In the genomic region with DNA sequence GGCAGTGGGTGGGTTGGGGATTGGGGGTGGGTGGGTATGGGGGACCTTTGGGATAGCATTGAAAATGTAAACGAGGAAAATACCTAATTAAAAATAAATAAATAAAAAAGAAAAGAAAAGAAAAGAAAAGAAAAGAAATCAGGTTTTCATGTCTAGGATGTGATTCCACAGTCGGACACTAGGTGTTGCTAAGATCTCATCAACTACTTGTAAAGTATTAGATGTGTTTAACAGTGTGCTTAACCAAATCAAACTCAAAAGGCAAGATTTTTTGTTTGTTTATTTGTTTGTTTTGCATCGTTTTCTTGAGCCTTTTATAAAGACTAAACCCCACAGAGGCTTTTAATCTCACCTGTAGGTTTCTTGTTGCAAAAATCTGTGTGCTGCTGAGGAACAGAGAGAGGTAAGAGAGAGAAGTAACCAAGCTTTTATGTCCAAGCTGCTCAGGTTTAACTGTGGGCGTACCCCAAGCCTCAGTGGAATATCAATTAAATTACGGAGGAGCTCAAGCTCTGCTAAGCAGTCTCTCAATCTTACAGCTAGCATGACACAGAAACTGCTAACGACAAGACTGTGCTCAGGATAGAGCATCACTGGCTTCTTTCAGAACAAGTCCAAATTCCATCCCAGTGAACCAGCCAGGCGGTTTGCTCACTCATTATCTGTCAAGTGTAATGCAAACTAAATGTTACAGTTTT, we compare ENCODE assay signal across 10 mouse cellular contexts. TPM values are rescaled to one million over a fixed set of nuclear protein-coding genes. Genes with fewer than 3 reads are reported as not detected.
A peak's percentile ranks its signal among the peaks of the same experiment; 100 is the strongest.
DNase-seq lines count a peak whose midpoint lies in the region; ATAC-seq and TF ChIP-seq lines count a peak whose summit lies in the region.
"Had no signal": no experiment of that assay in that cellular context is flagged by ENCODE, and none has a peak within 500 bp of the region (broad histone marks: within the 10 kb centered on the region; RNA-seq: fewer than 3 reads in every experiment).

No protein-coding gene starts in this region.

- no peaks in the 10 kb centered on the region for H3K9me3 ChIP-seq in intestine, postnatal 0 days (ENCODE audit: control insufficient read depth)
- H3K9me3 ChIP-seq in intestine, embryonic 16.5 days (ENCODE audit: control insufficient read depth, low read length) = no peaks in the 10 kb centered on the region
- H3K9me3 ChIP-seq in neural tube, embryonic 13.5 days = no peaks in the 10 kb centered on the region
- H3K9me3 ChIP-seq in neural tube, embryonic 15.5 days (replicated peaks) = no peaks in the 10 kb centered on the region
- H3K9me3 ChIP-seq in hindbrain, embryonic 14.5 days (ENCODE audit: control insufficient read depth, low read length) = no peaks in the 10 kb centered on the region
- no peaks in the 10 kb centered on the region for H3K9me3 ChIP-seq in kidney, embryonic 15.5 days (replicated peaks)
- H3K9me3 ChIP-seq: limb, embryonic 15.5 days; stomach, embryonic 15.5 days had no signal

- H3K4me2 ChIP-seq in intestine, postnatal 0 days (replicated peaks; ENCODE audit: low read depth) = no peak overlapping the region
- no peak overlapping the region for H3K4me2 ChIP-seq in intestine, embryonic 16.5 days (ENCODE audit: low read depth, low read length)
- no peak overlapping the region for H3K4me2 ChIP-seq in neural tube, embryonic 13.5 days
- no peak overlapping the region for H3K4me2 ChIP-seq in neural tube, embryonic 15.5 days
- H3K4me2 ChIP-seq in hindbrain, embryonic 14.5 days (replicated peaks) = no peak overlapping the region
- no peak overlapping the region for H3K4me2 ChIP-seq in kidney, embryonic 15.5 days
- H3K4me2 ChIP-seq: limb, embryonic 15.5 days; stomach, embryonic 15.5 days had no signal

- TF ChIP-seq CTCF in intestine, postnatal 0 days (IDR thresholded peaks at IDR 0.05; ENCODE audit: low read depth) = peak; percentile 63

- no peak for ATAC-seq in intestine, postnatal 0 days
- no peak for ATAC-seq in intestine, embryonic 16.5 days
- ATAC-seq in neural tube, embryonic 13.5 days (ENCODE audit: low read depth) = 0 out of 2 replicates have a peak, but pooled peaks have one; percentile 36
- no peak; the same call in 1 of the 2 replicates for ATAC-seq in neural tube, embryonic 15.5 days (ENCODE audit: low FRiP score)
- ATAC-seq in hindbrain, embryonic 14.5 days (ENCODE audit: low FRiP score) = peak; percentile 57; the same call in 1 of the 2 replicates
- ATAC-seq in kidney, embryonic 15.5 days (replicated peaks; ENCODE audit: low FRiP score) = no peak

- H3K27ac ChIP-seq in intestine, postnatal 0 days (ENCODE audit: low read depth, low read length) = no peak overlapping the region
- H3K27ac ChIP-seq in intestine, embryonic 16.5 days (ENCODE audit: low read length) = no peak overlapping the region
- no peak overlapping the region for H3K27ac ChIP-seq in neural tube, embryonic 13.5 days (replicated peaks)
- H3K27ac ChIP-seq in neural tube, embryonic 15.5 days (replicated peaks) = no peak overlapping the region
- no peak overlapping the region for H3K27ac ChIP-seq in hindbrain, embryonic 14.5 days
- H3K27ac ChIP-seq in kidney, embryonic 15.5 days = no peak overlapping the region
- H3K27ac ChIP-seq: limb, embryonic 15.5 days; stomach, embryonic 15.5 days had no signal

- 37% methylated on average over 7 of the region's 7 CpGs for WGBS in intestine, postnatal 0 days
- 41% methylated on average over 7 of the region's 7 CpGs for whole genome bisulfite sequencing in intestine, embryonic 16.5 days
- WGBS in neural tube, embryonic 13.5 days = 40% methylated on average over 7 of the region's 7 CpGs
- 38% methylated on average over 7 of the region's 7 CpGs for WGBS in neural tube, embryonic 15.5 days
- 44% methylated on average over 7 of the region's 7 CpGs for WGBS in hindbrain, embryonic 14.5 days
- 35% methylated on average over 7 of the region's 7 CpGs for WGBS in kidney, embryonic 15.5 days

- H3K4me1 ChIP-seq in intestine, postnatal 0 days (replicated peaks; ENCODE audit: control insufficient read depth, insufficient read depth, low read length) = no peaks in the 10 kb centered on the region
- H3K4me1 ChIP-seq in intestine, embryonic 16.5 days (ENCODE audit: control insufficient read depth, insufficient read depth, low read length) = no peaks in the 10 kb centered on the region
- H3K4me1 ChIP-seq in neural tube, embryonic 13.5 days (replicated peaks) = no peaks in the 10 kb centered on the region
- H3K4me1 ChIP-seq in neural tube, embryonic 15.5 days = 0 out of 2 replicates have a peak, but pooled peaks cover 2% of the 10 kb centered on the region
- H3K4me1 ChIP-seq in hindbrain, embryonic 14.5 days (replicated peaks; ENCODE audit: control insufficient read depth, insufficient read depth, low read length) = no peaks in the 10 kb centered on the region
- no peaks in the 10 kb centered on the region for H3K4me1 ChIP-seq in kidney, embryonic 15.5 days
- H3K4me1 ChIP-seq: limb, embryonic 15.5 days; stomach, embryonic 15.5 days had no signal

- intact Hi-C loops in heart, postnatal 14 days (cut with DNase I) = no loop called here

- no peak overlapping the region for H3K9ac ChIP-seq in intestine, postnatal 0 days (ENCODE audit: low read depth, low read length)
- no peak overlapping the region for H3K9ac ChIP-seq in intestine, embryonic 16.5 days (ENCODE audit: low read depth, low read length)
- H3K9ac ChIP-seq in neural tube, embryonic 13.5 days = no peak overlapping the region
- H3K9ac ChIP-seq in neural tube, embryonic 15.5 days (replicated peaks) = no peak overlapping the region
- no peak overlapping the region for H3K9ac ChIP-seq in hindbrain, embryonic 14.5 days
- H3K9ac ChIP-seq in kidney, embryonic 15.5 days = no peak overlapping the region
- H3K9ac ChIP-seq: limb, embryonic 15.5 days; stomach, embryonic 15.5 days had no signal

- H3K36me3 ChIP-seq in intestine, postnatal 0 days (ENCODE audit: control insufficient read depth, insufficient read depth) = no peaks in the 10 kb centered on the region
- H3K36me3 ChIP-seq in intestine, embryonic 16.5 days (ENCODE audit: control insufficient read depth, insufficient read depth, low read length) = no peaks in the 10 kb centered on the region
- no peaks in the 10 kb centered on the region for H3K36me3 ChIP-seq in neural tube, embryonic 13.5 days
- H3K36me3 ChIP-seq in neural tube, embryonic 15.5 days = no peaks in the 10 kb centered on the region
- no peaks in the 10 kb centered on the region for H3K36me3 ChIP-seq in hindbrain, embryonic 14.5 days (replicated peaks; ENCODE audit: control insufficient read depth, insufficient read depth)
- no peaks in the 10 kb centered on the region for H3K36me3 ChIP-seq in kidney, embryonic 15.5 days
- H3K36me3 ChIP-seq: limb, embryonic 15.5 days; stomach, embryonic 15.5 days had no signal

- DNase-seq in hindbrain, embryonic 14.5 days (ENCODE audit: low spot score) = peak; percentile 74
- peak; percentile 10 for DNase-seq in telencephalon, adult 2 months (ENCODE audit: low read depth, low spot score)
- no peak for DNase-seq in heart, postnatal 14 days

- no peaks in the 10 kb centered on the region for H3K27me3 ChIP-seq in intestine, postnatal 0 days (replicated peaks; ENCODE audit: control insufficient read depth, insufficient read depth, low read length)
- no peaks in the 10 kb centered on the region for H3K27me3 ChIP-seq in intestine, embryonic 16.5 days (replicated peaks; ENCODE audit: control insufficient read depth, insufficient read depth, low read length)
- no peaks in the 10 kb centered on the region for H3K27me3 ChIP-seq in neural tube, embryonic 13.5 days
- no peaks in the 10 kb centered on the region for H3K27me3 ChIP-seq in neural tube, embryonic 15.5 days (replicated peaks)
- H3K27me3 ChIP-seq in hindbrain, embryonic 14.5 days (ENCODE audit: control insufficient read depth, insufficient read depth, low read length) = no peaks in the 10 kb centered on the region
- no peaks in the 10 kb centered on the region for H3K27me3 ChIP-seq in kidney, embryonic 15.5 days
- H3K27me3 ChIP-seq: limb, embryonic 15.5 days; stomach, embryonic 15.5 days had no signal

- no peak overlapping the region for H3K4me3 ChIP-seq in intestine, postnatal 0 days (ENCODE audit: low read depth, low read length)
- H3K4me3 ChIP-seq in intestine, embryonic 16.5 days (ENCODE audit: low read length) = no peak overlapping the region
- no peak overlapping the region for H3K4me3 ChIP-seq in neural tube, embryonic 13.5 days
- no peak overlapping the region for H3K4me3 ChIP-seq in neural tube, embryonic 15.5 days (replicated peaks)
- no peak overlapping the region for H3K4me3 ChIP-seq in hindbrain, embryonic 14.5 days (replicated peaks; ENCODE audit: low read length)
- H3K4me3 ChIP-seq in kidney, embryonic 15.5 days (replicated peaks) = no peak overlapping the region
- H3K4me3 ChIP-seq: limb, embryonic 15.5 days; stomach, embryonic 15.5 days had no signal

RNA-seq across cellular contexts. Expression of a gene that starts 35.3 kb away (rescaled TPM):
- 0.48 and 0.55 TPM in 2 replicates for polyA plus RNA-seq in intestine, postnatal 0 days (2015; fragmentation: Nextera tagmentation; extraction: Ambion mirVana)
- polyA plus RNA-seq in intestine, embryonic 16.5 days (2015; fragmentation: Nextera tagmentation; extraction: Ambion mirVana) = 0.31 TPM in 2 replicates
- polyA plus RNA-seq in neural tube, embryonic 13.5 days (2015; fragmentation: Nextera tagmentation; extraction: Ambion mirVana) = 5.0 and 7.0 TPM in 2 replicates
- 1.9 and 2.3 TPM in 2 replicates for polyA plus RNA-seq in neural tube, embryonic 15.5 days (2015; fragmentation: Nextera tagmentation; extraction: Ambion mirVana)
- 0.33 and 0.55 TPM in 2 replicates for polyA plus RNA-seq in hindbrain, embryonic 14.5 days (2014; fragmentation: Nextera tagmentation; extraction: Ambion mirVana)
- 10 to 100 TPM in 1 of 2 experiments, 1 to 10 TPM in 1; 8.5 to 11.9 TPM for total RNA-seq in heart, postnatal 14 days (2021)
- 1.4 and 1.6 TPM in 2 replicates for polyA plus RNA-seq in kidney, embryonic 15.5 days (2015; fragmentation: Nextera tagmentation; extraction: Ambion mirVana)

Comparison
In these comparisons a context has a peak if more than half of its experiments do, and no peak if none do; other contexts are left out.
1. ATAC-seq: peak in neural tube, embryonic 13.5 days (single experiment) and hindbrain, embryonic 14.5 days (single experiment); none in intestine, postnatal 0 days (single experiment), intestine, embryonic 16.5 days (single experiment), neural tube, embryonic 15.5 days (single experiment) and kidney, embryonic 15.5 days (single experiment).
2. DNase-seq: peak in hindbrain, embryonic 14.5 days (single experiment) and telencephalon, adult 2 months (single experiment); none in heart, postnatal 14 days (0 of 2).